Mouse (Mus musculus): ENCODE measurements around the gene Tpm3. TPM values are rescaled to one million over a fixed set of nuclear protein-coding genes. Genes with fewer than 3 reads are reported as not detected.

Tpm3 gene
- total and polyA plus RNA-seq, 3 experiments = 309 to 810 (median 448) TPM

GRCm38 (mm10) chr3:90079763-90080497 is 7.5 kb downstream of the Tpm3 start:
- Histone ChIP-seq H3K27me3 (replicated peaks) (no peaks in the 10 kb centered on the region), H3K4me3 (replicated peaks in 1 of 3; ENCODE audit: low read depth in 2 of 3, low read length in 2 of 3, poor library complexity in 1 of 3) (peak overlapping the region; percentile 89 to 97 (median 92)), H3K9me3 (replicated peaks; ENCODE audit: low read length) (no peaks in the 10 kb centered on the region), H3K36me3 (replicated peaks in 1 of 2; ENCODE audit: control insufficient read depth in 1 of 2, insufficient read depth in 1 of 2, low read length in 1 of 2) (peaks cover 0 to 18% of the 10 kb centered on the region in 2 experiments), H3K79me2 (replicated peaks; ENCODE audit: control insufficient read depth, extremely low read depth, insufficient read depth, poor library complexity, severe bottlenecking) (peaks cover 46% of the 10 kb centered on the region), H3K9ac (ENCODE audit: insufficient read depth, low read depth) (peak overlapping the region; percentile 87), H3K4me1 (ENCODE audit: control insufficient read depth in 1 of 2, insufficient read depth in 2 of 2) (peaks cover 6 to 38% of the 10 kb centered on the region in 2 experiments), H3K27ac (ENCODE audit: insufficient read depth, low read depth) (peak overlapping the region; percentile 96), H3K4me2 (ENCODE audit: insufficient read depth, low read depth, poor library complexity, severe bottlenecking) (peak overlapping the region; percentile 9; the same call in 1 of the 2 replicates)
- TF ChIP-seq MYC (IDR thresholded peaks at IDR 0.05; ENCODE audit: low read depth, low read length) (0 out of 2 replicates have a peak, but pooled peaks have one; percentile 37), SMC3 (IDR thresholded peaks at IDR 0.05; ENCODE audit: low read depth, low read length) (no peak), SIN3A (IDR thresholded peaks at IDR 0.05; ENCODE audit: low read length) (peak; percentile 64), POLR2AphosphoS2 (IDR thresholded peaks at IDR 0.05; ENCODE audit: low read depth, low read length) (peak; percentile 74), MAFK (IDR thresholded peaks at IDR 0.05; ENCODE audit: insufficient replicate concordance, low read length) (0 out of 2 replicates have a peak, but pooled peaks have one; percentile 24), PAX5 (IDR thresholded peaks at IDR 0.05; ENCODE audit: low read length) (no peak), RAD21 (IDR thresholded peaks at IDR 0.05; ENCODE audit: low read depth, low read length) (no peak), TBP (conservative IDR thresholded peaks at IDR 0.05; ENCODE audit: low read depth, low read length) (peak; percentile 73), GABPA (IDR thresholded peaks at IDR 0.05; ENCODE audit: insufficient replicate concordance, low read depth, low read length) (no peak), ZKSCAN1 (IDR thresholded peaks at IDR 0.05; ENCODE audit: borderline replicate concordance, low read depth, low read length) (no peak), RCOR1 (conservative IDR thresholded peaks at IDR 0.05; ENCODE audit: low read depth, low read length) (no peak), CTCF (conservative IDR thresholded peaks at IDR 0.05 in 1 of 2, IDR thresholded peaks at IDR 0.05 in 1 of 2; ENCODE audit: low read depth in 2 of 2, low read length in 2 of 2) (no peak), MAZ (IDR thresholded peaks at IDR 0.05; ENCODE audit: low read depth, low read length) (peak; percentile 99), JUND (conservative IDR thresholded peaks at IDR 0.05; ENCODE audit: low read depth, low read length) (no peak), JUN (IDR thresholded peaks at IDR 0.05; ENCODE audit: insufficient read depth, low read depth, low read length) (no peak), BHLHE40 (IDR thresholded peaks at IDR 0.05; ENCODE audit: low read depth, low read length) (no peak; the same call in none of the 2 replicates), NRF1 (IDR thresholded peaks at IDR 0.05; ENCODE audit: low read depth, low read length) (no peak; the same call in 1 of the 2 replicates), HCFC1 (IDR thresholded peaks at IDR 0.05; ENCODE audit: low read depth, low read length) (peak; percentile 57), NELFE (IDR thresholded peaks at IDR 0.05; ENCODE audit: low read depth, low read length) (peak; percentile 68), CHD1 (IDR thresholded peaks at IDR 0.05; ENCODE audit: low read depth, low read length) (0 out of 2 replicates have a peak, but pooled peaks have one; percentile 30), MAX (IDR thresholded peaks at IDR 0.05; ENCODE audit: low read length) (peak; percentile 43; the same call in 1 of the 2 replicates), ZMIZ1 (IDR thresholded peaks at IDR 0.05; ENCODE audit: low read depth, low read length) (peak; percentile 73), IRF4 (IDR thresholded peaks at IDR 0.05; ENCODE audit: low read depth, low read length) (peak; percentile 76), MXI1 (IDR thresholded peaks at IDR 0.05; ENCODE audit: low read depth, low read length) (peak; percentile 80), ZNF384 (IDR thresholded peaks at IDR 0.05; ENCODE audit: low read depth, low read length) (no peak), TCF12 (IDR thresholded peaks at IDR 0.05; ENCODE audit: low read depth, low read length) (peak; percentile 73), MEF2A (IDR thresholded peaks at IDR 0.05; ENCODE audit: borderline replicate concordance, low read depth, low read length) (no peak), USF2 (conservative IDR thresholded peaks at IDR 0.05; ENCODE audit: low read depth, low read length) (no peak), POLR2A (IDR thresholded peaks at IDR 0.05; ENCODE audit: low read depth, low read length) (peak; percentile 73), ZC3H11A (IDR thresholded peaks at IDR 0.05; ENCODE audit: low read depth, low read length) (no peak), KAT2A (IDR thresholded peaks at IDR 0.05; ENCODE audit: insufficient replicate concordance, low read length) (0 out of 2 replicates have a peak, but pooled peaks have one; percentile 47), USF1 (IDR thresholded peaks at IDR 0.05; ENCODE audit: low read depth, low read length) (no peak), ETS1 (conservative IDR thresholded peaks at IDR 0.05; ENCODE audit: low read depth, low read length) (peak; percentile 47), CHD2 (IDR thresholded peaks at IDR 0.05; ENCODE audit: low read length) (peak; percentile 83), UBTF (IDR thresholded peaks at IDR 0.05; ENCODE audit: low read depth, low read length) (no peak), EP300 (IDR thresholded peaks at IDR 0.05; ENCODE audit: low read length) (no peak; the same call in 1 of the 2 replicates), ELF1 (IDR thresholded peaks at IDR 0.05; ENCODE audit: low read depth, low read length) (peak; percentile 84), E2F4 (IDR thresholded peaks at IDR 0.05; ENCODE audit: insufficient replicate concordance, low read depth, low read length) (no peak)
- dilution Hi-C loops (cut with MboI; ENCODE audit: extremely low pct_ligation_motif_present, extremely low pct_unique_long_range_greater_than_20kb, low sequenced_read_pairs) (no loop called here), in situ Hi-C loops (cut with MboI; ENCODE audit: low pct_ligation_motif_present, low pct_unique_long_range_greater_than_20kb, low sequenced_read_pairs) (loop anchor here (10.0 kb wide), 2 partner anchors 115 to 285 kb away; partner anchors contain the start of gene Atp8b2)
- peak; percentile 92 for DNase-seq (ENCODE audit: extremely low read depth)

Measured in CH12.LX (cell line).